Mouse (Mus musculus) adrenal gland, postnatal 36 days (tissue): Measurements from ENCODE around the gene Unc50. TPM values are rescaled to one million over a fixed set of nuclear protein-coding genes. Genes with fewer than 3 reads are reported as not detected.

ENCODE experiments used
- DNase-seq, 2 experiments: peaks; one replicate each; pipeline ENCODE4 v3.0.0; 2021; ENCODE audit warnings: mixed read lengths in 1 of 2
- total RNA-seq, 2 experiments: library from RNA; stranded (reverse); gene quantifications; 2 replicates each; pipeline ENCODE4 v1.2.3; 2021

Gene Unc50
- total RNA-seq, 2 experiments from 2014 or later = 65.1 to 73.8 TPM

GRCm38 (mm10) chr1:37488531-37488930 lies 58.6 kb downstream of the Unc50 start:
- DNase-seq = no peak

Other genes starting within 250 kb of the Unc50 start
- gene Cnga3, start 215.7 kb upstream of the Unc50 start, total RNA-seq = 1 to 10 TPM; 1.5 to 1.7 TPM
- gene Inpp4a, start 130.3 kb upstream of the Unc50 start, total RNA-seq = 10 to 100 TPM; 21.3 to 25.9 TPM
- 100 to 1,000 TPM; 103 to 112 TPM for gene Coa5, start within 50 bp of the Unc50 start, total RNA-seq
- gene Mgat4a, start 110.9 kb downstream of the Unc50 start, total RNA-seq = 1 to 10 TPM; 5.1 to 7.1 TPM